Mouse (Mus musculus) midbrain, embryonic 16.5 days (tissue): Measurements from ENCODE around the gene Pbx1. TPM values are rescaled to one million over a fixed set of nuclear protein-coding genes. Genes with fewer than 3 reads are reported as not detected.
A peak's percentile ranks its signal among the peaks of the same experiment; 100 is the strongest.

ENCODE experiments used
- ATAC-seq: fragments of 200-750 bp; cut with Nextera tagmentation; 2 replicates; pipeline ENCODE4 v1.8.0; 2017; ENCODE audit warnings: moderate TSS enrichment
- H3K27ac ChIP-seq: fragments of 300-500 bp; sonication (generic); 2 replicates; pipeline ENCODE4 v1.5.1; 2014; ENCODE audit warnings: mild to moderate bottlenecking, low read length, mixed read lengths
- H3K27me3 ChIP-seq: fragments of 300-500 bp; sonication (generic); 2 replicates; pipeline ENCODE4 v1.6.1; 2014; ENCODE audit warnings: low read depth, low read length, mixed read lengths; ENCODE audit not compliant: control insufficient read depth, insufficient read depth
- H3K36me3 ChIP-seq: fragments of 300-500 bp; sonication (generic); 2 replicates; pipeline ENCODE4 v1.6.1; 2014; ENCODE audit warnings: mild to moderate bottlenecking, low read length, moderate library complexity, mixed read lengths; ENCODE audit not compliant: control insufficient read depth, insufficient read depth
- H3K4me1 ChIP-seq: fragments of 300-500 bp; sonication (generic); 2 replicates; pipeline ENCODE4 v1.6.1; 2014; ENCODE audit warnings: mild to moderate bottlenecking, low read length, mixed read lengths; ENCODE audit not compliant: control insufficient read depth, insufficient read depth
- H3K4me2 ChIP-seq: fragments of 300-500 bp; sonication (generic); 2 replicates; pipeline ENCODE4 v1.6.1; 2014; ENCODE audit warnings: mild to moderate bottlenecking, low read length, mixed read lengths
- H3K4me3 ChIP-seq: fragments of 300-500 bp; sonication (generic); 2 replicates; pipeline ENCODE4 v1.5.1; 2014; ENCODE audit warnings: low read depth, mild to moderate bottlenecking, low read length, moderate library complexity, mixed read lengths
- H3K9ac ChIP-seq: fragments of 300-500 bp; sonication (generic); 2 replicates; pipeline ENCODE4 v1.6.1; 2014; ENCODE audit warnings: low read depth, low read length, mixed read lengths
- H3K9me3 ChIP-seq: fragments of 300-500 bp; sonication (generic); replicated peaks from 2 replicates; pipeline ENCODE4 v1.6.1; 2014; ENCODE audit warnings: mild to moderate bottlenecking, low read length, mixed read lengths; ENCODE audit not compliant: control insufficient read depth, poor library complexity, severe bottlenecking
- WGBS: fragments of 180-500 bp; shearing (Covaris S2); extraction: QIAGEN DNeasy Blood & Tissue Kit; methylation state at CpG from one replicate; pipeline ENCODE4 v1.1.7; 2014; 5-methylcytosine and 5-hydroxymethylcytosine counted together
- polyA plus RNA-seq: library from polyadenylated mRNA; unstranded; fragments of >200 nt; fragmentation: Nextera tagmentation; extraction: Ambion mirVana; gene quantifications from 2 replicates; pipeline ENCODE4 v1.2.1, GENCODE M21; 2015

Gene Pbx1
- polyA plus RNA-seq, 1 experiment from 2014 or later, result 71.8 TPM

GRCm38 (mm10) chr1:168428255-168428654 lies 3.8 kb downstream of the Pbx1 start:
- peak overlapping the region; percentile 79 for H3K4me2 ChIP-seq
- H3K27me3 ChIP-seq, result no peaks in the 10 kb centered on the region
- H3K9me3 ChIP-seq, result no peaks in the 10 kb centered on the region
- peak overlapping the region; percentile 96 for H3K4me3 ChIP-seq
- WGBS, result 8% methylated on average over 6 of the region's 6 CpGs
- ATAC-seq, result no peak
- peak overlapping the region; percentile 80 for H3K27ac ChIP-seq
- H3K4me1 ChIP-seq, result peaks cover 21% of the 10 kb centered on the region
- H3K9ac ChIP-seq, result peak overlapping the region; percentile 74
- no peaks in the 10 kb centered on the region for H3K36me3 ChIP-seq

- Histone ChIP-seq H3K9ac (peak overlapping the region; percentile 74), H3K27ac (peak overlapping the region; percentile 80), H3K4me1 (peaks cover 26% of the 10 kb centered on the region), H3K36me3 (no peaks in the 10 kb centered on the region), H3K27me3 (no peaks in the 10 kb centered on the region), H3K4me3 (peak overlapping the region; percentile 96), H3K9me3 (no peaks in the 10 kb centered on the region), H3K4me2 (peak overlapping the region; percentile 79)
- no peak for ATAC-seq
- 6% methylated on average over 4 of the region's 4 CpGs for WGBS
Measured at GRCm38 (mm10) chr1:168427596-168427995, 4.5 kb downstream of the Pbx1 start.

GRCm38 (mm10) chr1:168426900-168427299 lies 5.2 kb downstream of the Pbx1 start:
- WGBS, result 41% methylated on average over 9 of the region's 9 CpGs

GRCm38 (mm10) chr1:168426281-168426680 lies 5.8 kb downstream of the Pbx1 start:
- H3K4me2 ChIP-seq, result peak overlapping the region; percentile 79
- H3K4me1 ChIP-seq, result peaks cover 32% of the 10 kb centered on the region
- WGBS, result 30% methylated on average over 7 of the region's 7 CpGs

More at GRCm38 (mm10) chr1:168426900-168427299, 5.2 kb downstream of the Pbx1 start:
- peak overlapping the region; percentile 79 for H3K4me2 ChIP-seq
- ATAC-seq, result no peak
- H3K4me3 ChIP-seq, result peak overlapping the region; percentile 96
- no peaks in the 10 kb centered on the region for H3K9me3 ChIP-seq
- H3K27ac ChIP-seq, result peak overlapping the region; percentile 80
- H3K36me3 ChIP-seq, result no peaks in the 10 kb centered on the region
- no peaks in the 10 kb centered on the region for H3K27me3 ChIP-seq
- peaks cover 31% of the 10 kb centered on the region for H3K4me1 ChIP-seq
- H3K9ac ChIP-seq, result peak overlapping the region; percentile 74

GRCm38 (mm10) chr1:168425017-168425705 lies 6.9 kb downstream of the Pbx1 start:
- no peak for ATAC-seq
- no peaks in the 10 kb centered on the region for H3K36me3 ChIP-seq
- H3K4me3 ChIP-seq, result peak overlapping the region; percentile 96
- no peaks in the 10 kb centered on the region for H3K27me3 ChIP-seq
- H3K9me3 ChIP-seq, result no peaks in the 10 kb centered on the region
- H3K27ac ChIP-seq, result peak overlapping the region; percentile 4; the same call in 1 of the 2 replicates
- peak overlapping the region; percentile 79 for H3K4me2 ChIP-seq
- peaks cover 39% of the 10 kb centered on the region for H3K4me1 ChIP-seq
- peak overlapping the region; percentile 36; the same call in 1 of the 2 replicates for H3K9ac ChIP-seq
- WGBS, result 12% methylated on average over 5 of the region's 5 CpGs

More at GRCm38 (mm10) chr1:168426281-168426680, 5.8 kb downstream of the Pbx1 start:
- Histone ChIP-seq H3K27ac (peak overlapping the region; percentile 80), H3K4me3 (peak overlapping the region; percentile 96), H3K36me3 (no peaks in the 10 kb centered on the region), H3K9ac (peak overlapping the region; percentile 74), H3K27me3 (no peaks in the 10 kb centered on the region), H3K9me3 (no peaks in the 10 kb centered on the region)
- ATAC-seq, result no peak

- Histone ChIP-seq H3K9me3 (no peaks in the 10 kb centered on the region), H3K36me3 (no peaks in the 10 kb centered on the region), H3K4me3 (peak overlapping the region; percentile 23), H3K4me1 (peaks cover 41% of the 10 kb centered on the region), H3K27ac (peak overlapping the region; percentile 42; the same call in 1 of the 2 replicates), H3K27me3 (no peaks in the 10 kb centered on the region), H3K4me2 (peak overlapping the region; percentile 79), H3K9ac (peak overlapping the region; percentile 52)
- no peak for ATAC-seq
- 71% methylated on average over 11 of the region's 11 CpGs for WGBS
Measured at GRCm38 (mm10) chr1:168423389-168423930, 8.6 kb downstream of the Pbx1 start.

GRCm38 (mm10) chr1:168418903-168419302 lies 13.2 kb downstream of the Pbx1 start:
- H3K4me3 ChIP-seq, result no peak overlapping the region
- no peak overlapping the region for H3K9ac ChIP-seq
- no peak overlapping the region for H3K27ac ChIP-seq
- 87% methylated on average over 9 of the region's 9 CpGs for WGBS
- no peaks in the 10 kb centered on the region for H3K27me3 ChIP-seq
- no peak overlapping the region; the same call in 1 of the 2 replicates for H3K4me2 ChIP-seq
- no peaks in the 10 kb centered on the region for H3K36me3 ChIP-seq
- H3K4me1 ChIP-seq, result peaks cover 55% of the 10 kb centered on the region
- H3K9me3 ChIP-seq, result no peaks in the 10 kb centered on the region
- no peak for ATAC-seq

- Histone ChIP-seq H3K27me3 (no peaks in the 10 kb centered on the region), H3K9me3 (no peaks in the 10 kb centered on the region), H3K9ac (peak overlapping the region; percentile 21; the same call in 1 of the 2 replicates), H3K4me2 (peak overlapping the region; percentile 32; the same call in 1 of the 2 replicates), H3K4me1 (peaks cover 43% of the 10 kb centered on the region), H3K4me3 (no peak overlapping the region), H3K36me3 (no peaks in the 10 kb centered on the region), H3K27ac (peak overlapping the region; percentile 54; the same call in 1 of the 2 replicates)
- whole genome bisulfite sequencing, result 17% methylated on average over 6 of the region's 6 CpGs
- ATAC-seq, result no peak
Measured at GRCm38 (mm10) chr1:168417626-168418025, 14.4 kb downstream of the Pbx1 start.
